ENCODE assay signal across 9 mouse cellular contexts in the genomic region with DNA sequence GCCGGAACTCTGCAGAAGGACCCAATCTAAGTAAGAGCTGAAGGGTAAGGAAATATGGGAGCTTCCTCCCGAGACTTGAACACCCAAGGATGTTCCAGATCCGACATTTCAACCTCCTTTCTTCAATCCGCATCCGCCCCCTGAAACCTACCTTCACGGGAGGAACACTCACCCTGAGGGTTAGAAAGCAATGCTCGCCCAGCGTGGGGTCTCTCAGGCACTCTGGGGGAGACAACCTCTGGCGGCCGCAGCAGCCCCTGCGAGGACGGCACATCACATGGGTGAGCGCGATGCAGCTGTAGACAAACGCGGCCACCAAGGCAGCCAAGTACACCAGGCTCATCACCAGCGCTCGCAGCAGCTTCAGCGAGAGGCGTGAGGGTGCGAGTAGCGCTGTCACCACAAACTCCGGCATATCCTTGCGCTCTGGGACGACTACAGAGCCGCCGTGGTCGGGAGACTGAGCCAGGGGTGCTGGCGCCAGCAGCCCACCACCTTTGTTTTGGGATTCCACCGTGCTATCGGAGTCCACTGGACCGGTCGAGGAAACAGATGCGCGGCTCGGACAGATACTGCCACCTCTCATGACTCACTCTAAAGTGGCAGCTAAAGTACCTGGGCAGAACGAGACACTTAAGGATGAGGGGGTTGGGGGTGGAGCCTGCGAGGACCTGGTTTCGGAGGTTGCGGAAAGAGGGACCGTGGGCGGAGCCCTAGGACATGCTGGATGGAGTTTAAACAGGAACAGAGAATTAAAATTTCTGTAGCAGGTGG. TPM values are rescaled to one million over a fixed set of nuclear protein-coding genes. Genes with fewer than 3 reads are reported as not detected.
DNase-seq lines count a peak whose midpoint lies in the region; ATAC-seq and TF ChIP-seq lines count a peak whose summit lies in the region.
"Had no signal": no experiment of that assay in that cellular context is flagged by ENCODE, and none has a peak within 500 bp of the region (broad histone marks: within the 10 kb centered on the region; RNA-seq: fewer than 3 reads in every experiment).

A gene (minus strand): TSS at position 687 of the 774 bp plus-strand sequence.

- no peak for TF ChIP-seq CTCF in stomach, postnatal 0 days (IDR thresholded peaks at IDR 0.05; ENCODE audit: low read depth)

- ATAC-seq in heart, embryonic 11.5 days (replicated peaks; ENCODE audit: insufficient number of reproducible peaks, low FRiP score, low TSS enrichment), result no peak
- ATAC-seq in megakaryocyte, adult 5-6 weeks (ENCODE audit: poor library complexity, severe bottlenecking), result 0 out of 2 replicates have a peak, but pooled peaks have one; percentile 30
- peak; percentile 42 for ATAC-seq in stomach, postnatal 0 days (ENCODE audit: low FRiP score, low TSS enrichment)

- TF ChIP-seq EP300 in stomach, postnatal 0 days (optimal IDR thresholded peaks at IDR 0.05), result peak; percentile 0

- 5% methylated on average over 42 of the region's 42 CpGs for WGBS in heart, embryonic 11.5 days (ENCODE audit: insufficient replicate concordance)
- WGBS in stomach, postnatal 0 days, result 10% methylated on average over 42 of the region's 42 CpGs

- peaks cover 11% of the 10 kb centered on the region; the same call in 1 of the 2 replicates for H3K4me1 ChIP-seq in heart, embryonic 11.5 days (ENCODE audit: control insufficient read depth, insufficient read depth, low read length)
- H3K4me1 ChIP-seq in stomach, postnatal 0 days (replicated peaks; ENCODE audit: control insufficient read depth, insufficient read depth), result 0 out of 2 replicates have a peak, but pooled peaks cover 7% of the 10 kb centered on the region

- no peaks in the 10 kb centered on the region for H3K9me3 ChIP-seq in heart, embryonic 11.5 days (replicated peaks; ENCODE audit: control insufficient read depth, low read length)
- H3K9me3 ChIP-seq in stomach, postnatal 0 days (ENCODE audit: control insufficient read depth, low read length), result no peaks in the 10 kb centered on the region

- H3K36me3 ChIP-seq in heart, embryonic 11.5 days (ENCODE audit: control insufficient read depth, insufficient read depth, low read length), result no peaks in the 10 kb centered on the region
- H3K36me3 ChIP-seq in stomach, postnatal 0 days (ENCODE audit: control insufficient read depth, insufficient read depth, low read length), result no peaks in the 10 kb centered on the region

- peaks cover 24% of the 10 kb centered on the region for H3K27me3 ChIP-seq in heart, embryonic 11.5 days (ENCODE audit: control insufficient read depth, insufficient read depth, low read length)
- no peaks in the 10 kb centered on the region for H3K27me3 ChIP-seq in stomach, postnatal 0 days (ENCODE audit: control insufficient read depth, insufficient read depth, low read length)
- H3K27me3 ChIP-seq: CH12.LX had no signal

- no peak within 1 kb of the TSS for H3K27ac ChIP-seq in heart, embryonic 11.5 days (ENCODE audit: low read depth, low read length)
- peak within 1 kb of the TSS; percentile 77 for H3K27ac ChIP-seq in stomach, postnatal 0 days (replicated peaks)

- peak within 1 kb of the TSS; percentile 23; the same call in 1 of the 2 replicates for H3K9ac ChIP-seq in heart, embryonic 11.5 days (ENCODE audit: low read depth, low read length)
- H3K9ac ChIP-seq in stomach, postnatal 0 days (ENCODE audit: low read length), result peak within 1 kb of the TSS; percentile 51

- DNase-seq in heart, adult 18-20 months, result no peak
- DNase-seq in embryo, embryonic 10.5 days (ENCODE audit: low spot score), result peak; percentile 38
- peak; percentile 61 for DNase-seq in induced T-regulatory cell, adult 2 months (ENCODE audit: low read depth)
- DNase-seq in stomach, postnatal 0 days (ENCODE audit: low spot score), result no peak
- DNase-seq in layer of hippocampus, adult 8-10 months (ENCODE audit: low spot score in 2 of 2), result no peak
- no peak for DNase-seq in cerebellum, postnatal 36 days

- peak within 1 kb of the TSS; percentile 46 for H3K4me3 ChIP-seq in heart, embryonic 11.5 days (ENCODE audit: low read depth, low read length)
- peak within 1 kb of the TSS; percentile 41 for H3K4me3 ChIP-seq in stomach, postnatal 0 days (ENCODE audit: low read depth, low read length)

- peak within 1 kb of the TSS; percentile 81 for H3K4me2 ChIP-seq in heart, embryonic 11.5 days
- H3K4me2 ChIP-seq in stomach, postnatal 0 days (replicated peaks; ENCODE audit: low read depth), result peak within 1 kb of the TSS; percentile 63

RNA-seq across cellular contexts. Expression of the gene that starts here (rescaled TPM):
- not detected in 2 replicates for polyA plus RNA-seq in heart, embryonic 11.5 days (2014; fragmentation: Nextera tagmentation; extraction: Ambion mirVana)
- total RNA-seq in heart, adult 18-20 months (2021), result under 1 TPM; 0.69 to 0.74 TPM
- 0.07 and 0.23 TPM in 2 replicates for total RNA-seq in megakaryocyte, adult 5-6 weeks (2015)
- total RNA-seq in megakaryocyte, adult 5-6 weeks (2017), result 0.20 TPM in 1 of 2 replicates, not detected in the other
- 45.6 and 48.8 TPM in 2 replicates for polyA plus RNA-seq in stomach, postnatal 0 days (2015; fragmentation: Nextera tagmentation; extraction: Ambion mirVana)
- total RNA-seq in layer of hippocampus, adult 8-10 months (2022), result under 1 TPM in 3 of 4 experiments, not detected in 1; 0.17 to 0.48 (median 0.36) TPM

Comparison
In these comparisons a context has a peak if more than half of its experiments do, and no peak if none do; other contexts are left out.
1. RNA of the gene that starts here (polyA plus RNA-seq): 45.6 to 48.8 TPM in stomach, postnatal 0 days; not detected in heart, embryonic 11.5 days; every median in the first group is over 10 times any median in the second.
2. Peak in ATAC-seq in megakaryocyte, adult 5-6 weeks; RNA of the gene not detected or under 1 TPM.
3. DNase-seq: peak in embryo, embryonic 10.5 days (single experiment) and induced T-regulatory cell, adult 2 months (single experiment); none in heart, adult 18-20 months (0 of 2), stomach, postnatal 0 days (single experiment), layer of hippocampus, adult 8-10 months (0 of 2) and cerebellum, postnatal 36 days (0 of 2).